14 mouse cellular contexts compared by ENCODE assay signal in the genomic region with DNA sequence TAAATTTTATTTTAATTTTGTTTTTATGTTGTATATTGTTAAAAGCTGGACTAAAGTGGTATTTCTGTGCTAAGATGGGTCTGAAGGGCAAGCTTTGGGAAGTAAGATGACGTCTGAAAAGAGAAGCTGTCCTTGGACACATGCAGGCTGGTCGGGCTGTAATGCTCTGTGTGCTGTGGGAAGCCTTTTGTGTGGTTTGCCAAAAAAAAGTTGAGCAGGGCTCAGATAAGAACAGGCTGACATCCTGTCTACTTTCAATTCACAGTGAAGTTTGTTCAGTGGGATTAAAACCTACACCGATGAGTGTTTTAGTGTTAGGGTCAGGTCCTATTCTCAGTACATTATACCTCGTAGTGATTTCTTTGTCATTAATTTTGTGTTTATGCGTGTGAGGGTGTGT. TPM values are rescaled to one million over a fixed set of nuclear protein-coding genes. Genes with fewer than 3 reads are reported as not detected.
A peak's percentile ranks its signal among the peaks of the same experiment; 100 is the strongest.
DNase-seq lines count a peak whose midpoint lies in the region; ATAC-seq lines count a peak whose summit lies in the region.
"Had no signal": no experiment of that assay in that cellular context is flagged by ENCODE, and none has a peak within 500 bp of the region (broad histone marks: within the 10 kb centered on the region; RNA-seq: fewer than 3 reads in every experiment).

No protein-coding gene starts in this region.

- H3K9ac ChIP-seq in heart, embryonic 11.5 days (ENCODE audit: low read depth, low read length), result no peak overlapping the region
- no peak overlapping the region for H3K9ac ChIP-seq in heart, embryonic 14.5 days (ENCODE audit: low read length)
- H3K9ac ChIP-seq: embryonic facial prominence, embryonic 15.5 days; liver, embryonic 12.5 days had no signal

- no peak overlapping the region for H3K4me2 ChIP-seq in heart, embryonic 11.5 days
- H3K4me2 ChIP-seq in heart, embryonic 14.5 days (ENCODE audit: low read length), result no peak overlapping the region
- H3K4me2 ChIP-seq: embryonic facial prominence, embryonic 15.5 days; liver, embryonic 12.5 days had no signal

- H3K4me3 ChIP-seq in heart, embryonic 11.5 days (ENCODE audit: low read depth, low read length), result no peak overlapping the region
- H3K4me3 ChIP-seq in heart, embryonic 14.5 days (ENCODE audit: control insufficient read depth in 1 of 2, insufficient read depth in 1 of 2, low read depth in 1 of 2, low read length in 2 of 2), result no peak overlapping the region
- H3K4me3 ChIP-seq: embryonic facial prominence, embryonic 15.5 days; liver, embryonic 12.5 days had no signal

- peaks cover 18% of the 10 kb centered on the region for H3K36me3 ChIP-seq in heart, embryonic 11.5 days (ENCODE audit: control insufficient read depth, insufficient read depth, low read length)
- peaks cover 80% of the 10 kb centered on the region for H3K36me3 ChIP-seq in heart, embryonic 14.5 days (ENCODE audit: control insufficient read depth, insufficient read depth, low read length)

- H3K9me3 ChIP-seq in heart, embryonic 11.5 days (replicated peaks; ENCODE audit: control insufficient read depth, low read length), result no peaks in the 10 kb centered on the region
- no peaks in the 10 kb centered on the region for H3K9me3 ChIP-seq in heart, embryonic 14.5 days (ENCODE audit: control insufficient read depth, low read length)
- H3K9me3 ChIP-seq: embryonic facial prominence, embryonic 15.5 days; liver, embryonic 12.5 days had no signal

- H3K4me1 ChIP-seq in heart, embryonic 11.5 days (ENCODE audit: control insufficient read depth, insufficient read depth, low read length), result no peaks in the 10 kb centered on the region
- H3K4me1 ChIP-seq in heart, embryonic 14.5 days (ENCODE audit: control insufficient read depth in 2 of 2, insufficient read depth in 2 of 2, low read length in 2 of 2), result peaks cover 0 to 7% of the 10 kb centered on the region in 2 experiments; a peak in 2 of 4 replicates
- H3K4me1 ChIP-seq: embryonic facial prominence, embryonic 15.5 days had no signal

- no peak for ATAC-seq in heart, embryonic 11.5 days (replicated peaks; ENCODE audit: insufficient number of reproducible peaks, low FRiP score, low TSS enrichment)
- no peak for ATAC-seq in heart, embryonic 14.5 days (ENCODE audit: insufficient number of reproducible peaks, insufficient read depth, low FRiP score, low read depth)
- ATAC-seq: forebrain, embryonic 16.5 days; intestine, embryonic 16.5 days; liver, embryonic 12.5 days had no signal

- DNase-seq in heart, adult 8-10 months (ENCODE audit: low spot score), result peak; percentile 36
- peak; percentile 37 for DNase-seq in thymus, postnatal 14 days
- DNase-seq in thymus, adult 18-20 months, result no peak
- DNase-seq in thymus, postnatal 25 days, result peak; percentile 30
- DNase-seq in ovary, postnatal 14 days (ENCODE audit: low spot score), result no peak
- DNase-seq in left cerebral cortex, adult 8-10 months (ENCODE audit: low spot score in 2 of 2), result no peak
- DNase-seq: cerebellum, postnatal 36 days; kidney, postnatal 4 days had no signal

- no peaks in the 10 kb centered on the region for H3K27me3 ChIP-seq in heart, embryonic 11.5 days (ENCODE audit: control insufficient read depth, insufficient read depth, low read length)
- H3K27me3 ChIP-seq in heart, embryonic 14.5 days (ENCODE audit: control insufficient read depth, insufficient read depth, low read length), result no peaks in the 10 kb centered on the region
- H3K27me3 ChIP-seq: embryonic facial prominence, embryonic 15.5 days; liver, embryonic 12.5 days had no signal

- WGBS in heart, embryonic 11.5 days (ENCODE audit: insufficient replicate concordance), result 80% methylated on average over 5 of the region's 5 CpGs
- WGBS in heart, embryonic 14.5 days, result 69% methylated on average over 5 of the region's 5 CpGs

- H3K27ac ChIP-seq in heart, embryonic 11.5 days (ENCODE audit: low read depth, low read length), result no peak overlapping the region
- peak overlapping the region; percentile 5 to 33; a peak in 1 of 4 replicates for H3K27ac ChIP-seq in heart, embryonic 14.5 days (replicated peaks in 1 of 2; ENCODE audit: control insufficient read depth in 1 of 2, insufficient read depth in 1 of 2, low read depth in 2 of 2, low read length in 2 of 2)
- H3K27ac ChIP-seq: embryonic facial prominence, embryonic 15.5 days; liver, embryonic 12.5 days had no signal

RNA-seq across cellular contexts. Expression of gene Chd1, which starts 38.6 kb away (rescaled TPM):
- total RNA-seq in heart, adult 8-10 months (2022), result 10 to 100 TPM; 14.0 to 16.8 (median 15.8) TPM
- polyA plus RNA-seq in heart, embryonic 11.5 days (2014; fragmentation: Nextera tagmentation; extraction: Ambion mirVana), result 17.1 and 26.2 TPM in 2 replicates
- polyA plus RNA-seq in heart, embryonic 14.5 days (2014; fragmentation: Nextera tagmentation; extraction: Ambion mirVana), result 18.2 and 21.2 TPM in 2 replicates
- total RNA-seq in left cerebral cortex, adult 8-10 months (2022), result 10 to 100 TPM; 20.2 to 29.2 (median 23.5) TPM

Comparison
In these comparisons a context has a peak if more than half of its experiments do, and no peak if none do; other contexts are left out.
1. DNase-seq: peak in heart, adult 8-10 months (single experiment), thymus, postnatal 14 days (single experiment) and thymus, postnatal 25 days (single experiment); none in thymus, adult 18-20 months (0 of 2), ovary, postnatal 14 days (single experiment) and left cerebral cortex, adult 8-10 months (0 of 2).